Mouse (Mus musculus) liver, postnatal 0 days (tissue): Measurements from ENCODE around the gene Slk. TPM values are rescaled to one million over a fixed set of nuclear protein-coding genes. Genes with fewer than 3 reads are reported as not detected.

Experiments used
- ATAC-seq: fragments of 200-750 bp; cut with Nextera tagmentation; 2 replicates; pipeline ENCODE4 v1.8.0; 2017; ENCODE audit warnings: mild to moderate bottlenecking, moderate library complexity
- DNase-seq: peaks from one replicate; pipeline ENCODE4 v3.0.0-alpha.2; 2016
- H3K27ac ChIP-seq: fragments of 300-500 bp; sonication (generic); 2 replicates; pipeline ENCODE4 v1.5.1; 2014; ENCODE audit warnings: antibody characterized with exemption, moderate library complexity, mild to moderate bottlenecking, low read depth
- H3K27me3 ChIP-seq: fragments of 300-500 bp; sonication (generic); 2 replicates; pipeline ENCODE4 v1.6.1; 2014; ENCODE audit warnings: low read length, control low read depth, mixed read lengths; ENCODE audit not compliant: insufficient read depth
- H3K36me3 ChIP-seq: fragments of 300-500 bp; sonication (generic); replicated peaks from 2 replicates; pipeline ENCODE4 v1.6.1; 2014; ENCODE audit warnings: mild to moderate bottlenecking, control low read depth, low read length, moderate library complexity, mixed read lengths; ENCODE audit not compliant: insufficient read depth
- H3K4me1 ChIP-seq: fragments of 300-500 bp; sonication (generic); 2 replicates; pipeline ENCODE4 v1.6.1; 2014; ENCODE audit warnings: antibody characterized with exemption, mild to moderate bottlenecking, control low read depth; ENCODE audit not compliant: insufficient read depth
- H3K4me2 ChIP-seq: fragments of 300-500 bp; sonication (generic); 2 replicates; pipeline ENCODE4 v1.6.1; 2014; ENCODE audit warnings: low read depth, mild to moderate bottlenecking, low read length, moderate library complexity, mixed read lengths
- H3K4me3 ChIP-seq: fragments of 300-500 bp; sonication (generic); 2 replicates; pipeline ENCODE4 v1.5.1; 2014; ENCODE audit warnings: low read depth, low read length
- H3K9ac ChIP-seq: fragments of 300-500 bp; sonication (generic); replicated peaks from 2 replicates; pipeline ENCODE4 v1.6.1; 2014; ENCODE audit warnings: mild to moderate bottlenecking, moderate library complexity
- H3K9me3 ChIP-seq: fragments of 300-500 bp; sonication (generic); 2 replicates; pipeline ENCODE4 v1.6.1; 2016; ENCODE audit warnings: mild to moderate bottlenecking, control low read depth, low read length, mixed read lengths
- CTCF ChIP-seq: sonication (generic); IDR thresholded peaks from 2 replicates; pipeline ENCODE4 v1.5.1; 2016; ENCODE audit warnings: antibody characterized with exemption, low read depth
- EP300 ChIP-seq: IDR thresholded peaks from 2 replicates; pipeline ENCODE4 v1.6.1; 2016; ENCODE audit warnings: antibody characterized with exemption, low read depth, mild to moderate bottlenecking
- WGBS: fragments of 180-500 bp; shearing (Covaris S2); extraction: QIAGEN DNeasy Blood & Tissue Kit; methylation state at CpG from one replicate; pipeline ENCODE4 v1.1.7; 2014; ENCODE audit not compliant: insufficient replicate concordance; 5-methylcytosine and 5-hydroxymethylcytosine counted together
- polyA plus RNA-seq: library from polyadenylated mRNA; unstranded; fragments of >200 nt; fragmentation: Nextera tagmentation; extraction: Ambion mirVana; gene quantifications from 2 replicates; pipeline ENCODE4 v1.2.1, GENCODE M21; 2015

The Slk gene
- polyA plus RNA-seq, result 6.0 and 6.5 TPM in 2 replicates

DNA sequence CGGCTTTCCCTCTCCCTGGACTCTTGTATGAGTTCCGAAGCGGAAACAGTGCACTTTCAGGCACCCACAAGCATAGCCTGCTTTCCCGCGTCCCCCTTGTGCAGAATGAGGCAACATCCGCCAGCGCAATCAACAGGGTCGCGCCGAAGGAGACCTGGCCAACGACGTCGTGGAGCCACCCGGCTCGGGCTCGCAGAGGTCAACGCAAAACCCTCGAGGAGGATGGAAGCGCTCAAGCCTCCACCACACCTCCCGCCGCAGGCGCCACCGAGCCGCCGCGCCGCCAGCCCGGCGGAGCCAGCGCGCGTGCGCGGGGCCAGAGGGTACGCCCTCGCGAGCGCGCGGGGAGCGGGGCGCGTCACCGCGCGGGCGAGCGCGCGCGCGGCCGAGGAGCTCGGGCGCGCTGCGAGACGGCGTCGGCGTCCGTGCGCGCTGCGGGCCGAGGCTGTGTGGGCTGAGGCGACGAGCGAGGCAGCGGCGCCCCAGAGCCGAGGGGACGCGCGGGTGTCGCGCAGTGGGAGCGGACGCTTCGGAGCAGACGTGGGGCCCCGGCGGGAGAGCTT lies at the start of gene Slk:
Gene Slk (plus strand): TSS at position 454 of the 563 bp plus-strand sequence.
- ATAC-seq, result peak; percentile 96
- peak within 1 kb of the TSS; percentile 70 for H3K4me3 ChIP-seq
- peak within 1 kb of the TSS; percentile 99 for H3K27ac ChIP-seq
- no peaks in the 10 kb centered on the region for H3K27me3 ChIP-seq
- no peaks in the 10 kb centered on the region for H3K36me3 ChIP-seq
- TF ChIP-seq EP300, result no peak
- TF ChIP-seq CTCF, result no peak
- no peaks in the 10 kb centered on the region for H3K9me3 ChIP-seq
- peak within 1 kb of the TSS; percentile 86 for H3K4me2 ChIP-seq
- 0% methylated on average over 78 of the region's 83 CpGs for WGBS
- peaks cover 21% of the 10 kb centered on the region for H3K4me1 ChIP-seq
- peak; percentile 87 for DNase-seq
- H3K9ac ChIP-seq, result peak within 1 kb of the TSS; percentile 96

DNA sequence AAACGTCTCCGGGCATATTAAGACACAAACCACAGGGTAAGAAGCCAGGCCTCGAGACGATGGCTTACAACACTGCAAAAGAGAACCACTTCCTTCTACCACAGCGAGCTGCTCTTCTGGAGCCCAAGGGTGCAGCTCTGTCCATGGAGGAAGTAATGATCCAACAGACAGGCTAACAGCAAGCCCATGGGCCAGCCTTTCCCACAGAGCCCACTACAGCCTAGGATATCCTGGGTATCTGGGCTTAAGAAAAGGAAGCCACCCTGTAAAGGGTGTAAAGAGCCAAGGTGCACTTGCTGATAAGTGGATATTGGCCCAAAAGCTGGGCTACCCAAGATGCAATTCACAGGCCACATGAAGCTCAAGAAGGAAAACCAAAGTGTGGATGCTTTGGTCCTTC lies 48.2 kb upstream of the Slk start:
- peaks cover 2% of the 10 kb centered on the region; the same call in 1 of the 2 replicates for H3K9me3 ChIP-seq
- ATAC-seq (peak; percentile 90), DNase-seq (peak; percentile 40)
- peak overlapping the region; percentile 71 for H3K27ac ChIP-seq
- H3K9ac ChIP-seq, result no peak overlapping the region
- H3K4me1 ChIP-seq, result peaks cover 17% of the 10 kb centered on the region
- peaks cover 6% of the 10 kb centered on the region; the same call in 1 of the 2 replicates for H3K36me3 ChIP-seq
- 31% methylated on average over 5 of the region's 5 CpGs for WGBS
- no peaks in the 10 kb centered on the region for H3K27me3 ChIP-seq
- H3K4me2 ChIP-seq, result 0 out of 2 replicates have a peak overlapping the region, but pooled peaks have one; percentile 23
- H3K4me3 ChIP-seq, result no peak overlapping the region
- peak; percentile 73 for TF ChIP-seq EP300
- no peak for TF ChIP-seq CTCF

DNA sequence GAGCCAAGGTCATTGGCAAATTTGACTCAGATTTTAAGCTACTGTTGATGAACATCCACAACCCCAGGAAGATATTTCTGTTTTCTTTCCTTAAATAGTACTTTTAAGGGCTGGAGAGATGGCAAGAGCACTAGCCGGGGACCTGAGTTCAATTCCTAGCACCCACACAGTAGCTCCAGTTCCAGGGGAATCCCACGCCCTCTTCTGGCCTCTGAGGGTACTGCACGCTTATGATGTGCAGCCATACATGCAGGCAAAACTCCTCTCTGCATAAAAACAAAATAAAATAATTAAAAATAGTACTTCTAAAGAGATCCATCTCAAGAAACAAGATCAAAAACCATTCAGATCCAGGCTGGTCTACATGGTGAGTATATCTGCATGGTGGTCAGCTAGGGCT lies 47.0 kb upstream of the Slk start:
- H3K4me2 ChIP-seq, result no peak overlapping the region
- ATAC-seq, result no peak

DNA sequence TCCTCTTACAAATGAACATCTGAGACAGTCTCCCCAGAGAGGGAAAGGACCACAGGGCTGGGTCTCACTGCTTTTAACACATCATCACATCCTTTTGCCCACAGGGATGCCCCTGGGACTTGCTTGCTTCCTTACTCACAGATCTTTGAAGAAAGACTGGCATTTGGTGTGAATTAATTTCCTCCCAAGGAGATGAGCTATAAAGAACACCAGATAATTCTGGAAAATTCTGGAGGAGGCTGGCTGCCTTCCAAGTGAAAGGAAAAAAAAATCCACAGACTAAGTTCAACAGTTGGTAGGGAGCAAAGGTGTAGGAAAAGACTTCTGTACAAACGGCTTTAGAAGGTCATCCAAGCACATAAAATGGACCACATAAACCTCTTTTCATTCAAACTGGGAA lies 45.3 kb upstream of the Slk start:
- DNase-seq, result no peak

More for the DNA sequence above, 47.0 kb upstream of the Slk start:
- TF ChIP-seq CTCF, result peak; percentile 60
- no peak for TF ChIP-seq EP300
- H3K9ac ChIP-seq, result no peak overlapping the region
- DNase-seq, result no peak
- no peak overlapping the region for H3K27ac ChIP-seq
- H3K27me3 ChIP-seq, result no peaks in the 10 kb centered on the region
- H3K4me3 ChIP-seq, result no peak overlapping the region
- H3K36me3 ChIP-seq, result peaks cover 6% of the 10 kb centered on the region; the same call in 1 of the 2 replicates
- H3K4me1 ChIP-seq, result peaks cover 26% of the 10 kb centered on the region
- 87% methylated on average over 3 of the region's 3 CpGs for WGBS
- peaks cover 2% of the 10 kb centered on the region; the same call in 1 of the 2 replicates for H3K9me3 ChIP-seq

DNA sequence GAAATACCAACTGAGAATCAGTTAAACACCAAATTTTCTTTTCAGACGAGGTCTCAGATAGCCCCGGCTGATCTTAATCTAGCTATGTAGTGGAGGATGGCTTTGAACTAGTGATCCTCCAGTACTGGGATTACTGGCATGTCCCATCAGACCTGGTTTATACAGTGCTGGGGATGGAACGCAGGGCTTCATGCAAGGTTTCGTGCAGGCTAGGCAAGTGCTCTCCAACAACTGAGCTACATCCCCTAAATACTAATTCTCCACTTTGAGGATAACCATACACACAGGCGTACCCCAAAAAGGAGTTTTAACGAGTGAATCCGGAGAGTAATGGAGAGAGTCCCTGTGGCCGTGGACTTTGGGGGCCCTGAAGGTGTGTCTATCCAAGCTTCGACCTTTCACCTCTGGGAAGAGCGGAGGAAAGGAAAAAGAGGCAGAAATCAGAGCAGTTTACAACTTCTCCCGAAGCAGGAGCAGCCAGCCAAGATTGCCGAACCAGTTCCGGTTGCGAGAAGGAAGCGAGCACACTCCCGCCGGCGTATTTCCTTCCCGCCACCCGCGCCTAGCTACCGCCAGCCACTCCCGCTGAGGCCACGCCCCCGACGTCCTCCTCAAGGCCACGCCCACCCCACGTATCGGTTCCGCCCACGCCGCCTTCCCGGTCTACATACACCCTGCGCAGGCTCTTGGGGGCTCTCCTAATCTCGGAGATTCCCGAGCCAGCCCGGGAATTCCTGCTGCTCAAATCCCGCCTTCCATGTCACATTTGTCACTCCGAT lies 42.8 kb upstream of the Slk start:
- Histone ChIP-seq H3K4me3 (peak overlapping the region; percentile 69), H3K4me2 (peak overlapping the region; percentile 92), H3K9me3 (peaks cover 2% of the 10 kb centered on the region; the same call in 1 of the 2 replicates), H3K4me1 (peaks cover 31% of the 10 kb centered on the region), H3K9ac (peak overlapping the region; percentile 72), H3K27ac (peak overlapping the region; percentile 88), H3K27me3 (no peaks in the 10 kb centered on the region), H3K36me3 (peaks cover 6% of the 10 kb centered on the region; the same call in 1 of the 2 replicates)
- ATAC-seq, result peak; percentile 99
- peak; percentile 99 for DNase-seq
- TF ChIP-seq CTCF, result no peak
- peak; percentile 61; the same call in 1 of the 2 replicates for TF ChIP-seq EP300
- WGBS, result 4% methylated on average over 37 of the region's 39 CpGs

More for the DNA sequence above, 45.3 kb upstream of the Slk start:
- no peak for TF ChIP-seq EP300
- no peak for TF ChIP-seq CTCF
- no peak for ATAC-seq
- H3K27ac ChIP-seq, result no peak overlapping the region
- no peak overlapping the region for H3K4me3 ChIP-seq
- peaks cover 40% of the 10 kb centered on the region for H3K4me1 ChIP-seq
- H3K27me3 ChIP-seq, result no peaks in the 10 kb centered on the region
- WGBS, result 63% methylated on average over 1 of the region's 1 CpGs
- peaks cover 2% of the 10 kb centered on the region; the same call in 1 of the 2 replicates for H3K9me3 ChIP-seq
- H3K4me2 ChIP-seq, result no peak overlapping the region
- H3K36me3 ChIP-seq, result peaks cover 6% of the 10 kb centered on the region; the same call in 1 of the 2 replicates
- H3K9ac ChIP-seq, result no peak overlapping the region

DNA sequence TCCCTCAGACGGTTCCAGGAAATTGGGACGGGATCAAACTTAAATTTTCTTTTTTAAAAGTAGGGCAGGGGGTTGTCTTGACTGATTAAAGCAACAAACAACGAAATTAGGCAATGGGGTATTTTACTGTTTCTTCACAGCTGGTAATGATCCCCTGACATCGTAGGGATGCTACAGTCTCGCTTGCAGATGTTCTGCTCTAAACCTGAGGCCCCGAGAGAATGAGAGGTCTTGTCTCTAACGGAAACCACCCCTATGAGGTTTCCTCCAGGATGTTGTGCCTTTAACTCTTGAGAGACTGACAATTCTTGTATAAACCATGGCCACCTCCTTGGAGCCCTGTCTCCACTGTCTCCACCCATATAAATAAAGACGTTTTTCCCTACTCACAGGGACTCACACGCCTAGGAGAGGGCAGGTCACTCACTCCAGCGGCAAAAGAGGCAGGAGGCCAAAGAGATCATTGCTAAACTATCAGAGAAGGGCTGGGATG lies 42.1 kb upstream of the Slk start, which contains the start of gene Stn1:
Gene Stn1 (minus strand): TSS at position 208 of the 493 bp plus-strand sequence.
- peak; percentile 42 for ATAC-seq
- no peak; the same call in 1 of the 2 replicates for TF ChIP-seq EP300
- TF ChIP-seq CTCF, result no peak
- Histone ChIP-seq H3K9ac (peak within 1 kb of the TSS; percentile 72), H3K27ac (peak within 1 kb of the TSS; percentile 88), H3K36me3 (peaks cover 6% of the 10 kb centered on the region; the same call in 1 of the 2 replicates), H3K27me3 (no peaks in the 10 kb centered on the region), H3K4me1 (peaks cover 27% of the 10 kb centered on the region), H3K4me3 (peak within 1 kb of the TSS; percentile 69), H3K9me3 (peaks cover 2% of the 10 kb centered on the region; the same call in 1 of the 2 replicates), H3K4me2 (peak within 1 kb of the TSS; percentile 92)
- 3% methylated on average over 10 of the region's 10 CpGs for WGBS
- DNase-seq, result no peak
